Mouse (Mus musculus) liver, embryonic 11.5 days (tissue): ENCODE data around the gene Qk. TPM values are rescaled to one million over a fixed set of nuclear protein-coding genes. Genes with fewer than 3 reads are reported as not detected.
A peak's percentile ranks its signal among the peaks of the same experiment; 100 is the strongest.

Experiments used
- ATAC-seq: fragments of 200-750 bp; cut with Nextera tagmentation; replicated peaks from 2 replicates; pipeline ENCODE4 v1.8.0; 2017; ENCODE audit warnings: moderate number of reproducible peaks, mild to moderate bottlenecking, moderate TSS enrichment, moderate library complexity; ENCODE audit not compliant: low FRiP score
- DNase-seq: peaks from one replicate; pipeline ENCODE4 v3.0.0-alpha.2; 2017; ENCODE audit warnings: low spot score
- H3K27ac ChIP-seq: fragments of 300-500 bp; sonication (generic); 2 replicates; pipeline ENCODE4 v1.5.1; 2014; ENCODE audit warnings: mild to moderate bottlenecking, low read depth, low read length, control low read depth
- H3K27me3 ChIP-seq: fragments of 300-500 bp; sonication (generic); replicated peaks from 2 replicates; pipeline ENCODE4 v1.6.1; 2014; ENCODE audit warnings: low read length, mixed read lengths; ENCODE audit not compliant: control insufficient read depth, insufficient read depth
- H3K36me3 ChIP-seq: fragments of 300-500 bp; sonication (generic); 2 replicates; pipeline ENCODE4 v1.6.1; 2014; ENCODE audit warnings: mild to moderate bottlenecking, low read length, moderate library complexity, mixed read lengths; ENCODE audit not compliant: control insufficient read depth, insufficient read depth
- H3K4me1 ChIP-seq: fragments of 300-500 bp; sonication (generic); replicated peaks from 2 replicates; pipeline ENCODE4 v1.6.1; 2014; ENCODE audit warnings: low read length, mixed read lengths; ENCODE audit not compliant: control insufficient read depth, insufficient read depth
- H3K4me2 ChIP-seq: fragments of 300-500 bp; sonication (generic); 2 replicates; pipeline ENCODE4 v1.6.1; 2014; ENCODE audit warnings: mild to moderate bottlenecking, control low read depth, moderate library complexity
- H3K4me3 ChIP-seq: fragments of 300-500 bp; sonication (generic); 2 replicates; pipeline ENCODE4 v1.5.1; 2014; ENCODE audit warnings: low read depth, low read length, control low read depth
- H3K9ac ChIP-seq: fragments of 300-500 bp; sonication (generic); 2 replicates; pipeline ENCODE4 v1.6.1; 2014; ENCODE audit warnings: low read depth, low read length, control low read depth
- H3K9me3 ChIP-seq: fragments of 300-500 bp; sonication (generic); 2 replicates; pipeline ENCODE4 v1.6.1; 2016; ENCODE audit warnings: low read length, inconsistent platforms, mixed read lengths; ENCODE audit not compliant: control insufficient read depth
- WGBS: fragments of 180-500 bp; shearing (Covaris S2); extraction: QIAGEN DNeasy Blood & Tissue Kit; methylation state at CpG from one replicate; pipeline ENCODE4 v1.1.7; 2014; 5-methylcytosine and 5-hydroxymethylcytosine counted together
- polyA plus RNA-seq: library from polyadenylated mRNA; unstranded; fragments of >200 nt; fragmentation: Nextera tagmentation; extraction: Ambion mirVana; gene quantifications from 2 replicates; pipeline ENCODE4 v1.2.1, GENCODE M21; 2014

Gene Qk
- polyA plus RNA-seq, 1 experiment from 2014 or later = 20.3 TPM

DNA sequence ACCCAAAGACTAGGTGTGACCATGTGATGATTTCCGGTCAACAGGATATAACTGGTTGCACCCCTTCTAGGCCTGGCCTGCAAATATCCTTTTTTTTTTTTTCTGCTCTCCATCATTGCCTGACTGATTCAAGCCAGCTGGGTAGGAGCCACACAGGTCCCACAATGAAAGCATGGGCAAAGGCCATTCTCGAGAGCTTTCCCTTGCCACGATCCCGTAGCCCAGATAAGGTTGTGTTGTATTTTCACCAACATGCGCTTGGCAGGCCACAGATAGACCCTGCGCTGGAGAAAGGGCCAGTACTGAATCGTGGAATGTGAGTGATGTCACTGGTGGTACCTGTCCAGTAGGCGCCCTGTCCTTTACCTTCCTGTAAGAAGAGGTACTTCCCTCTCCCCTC lies 13.7 kb upstream of the Qk start:
- no peaks in the 10 kb centered on the region for H3K36me3 ChIP-seq
- ATAC-seq (no peak; the same call in 1 of the 2 replicates), DNase-seq (peak; percentile 23)
- no peak overlapping the region for H3K9ac ChIP-seq
- H3K4me3 ChIP-seq = no peak overlapping the region
- WGBS = 84% methylated on average over 8 of the region's 8 CpGs
- no peak overlapping the region for H3K4me2 ChIP-seq
- no peaks in the 10 kb centered on the region for H3K9me3 ChIP-seq
- H3K4me1 ChIP-seq = peaks cover 2% of the 10 kb centered on the region; the same call in 1 of the 2 replicates
- no peak overlapping the region for H3K27ac ChIP-seq
- peaks cover 21% of the 10 kb centered on the region for H3K27me3 ChIP-seq

DNA sequence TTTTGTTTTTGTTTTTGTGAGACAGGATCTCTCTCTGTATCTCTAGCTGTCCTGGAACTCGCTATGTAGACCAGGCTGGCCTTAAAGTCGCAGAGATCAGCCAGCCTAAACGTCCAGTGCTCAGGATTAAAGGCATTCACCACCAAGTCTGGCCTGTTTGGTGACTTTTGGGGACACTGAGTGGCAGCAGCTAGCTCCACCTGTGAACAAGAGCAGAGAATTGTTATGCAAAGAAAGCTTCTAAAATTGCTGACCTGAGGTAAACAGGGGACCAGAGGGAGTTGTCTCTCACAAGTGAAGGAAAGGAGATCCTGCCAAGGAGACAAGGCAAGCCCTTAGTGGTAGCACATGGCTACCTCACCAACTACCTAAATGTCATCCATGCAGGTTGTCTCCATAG lies 12.5 kb upstream of the Qk start:
- no peaks in the 10 kb centered on the region for H3K36me3 ChIP-seq
- no peak overlapping the region for H3K9ac ChIP-seq
- peaks cover 21% of the 10 kb centered on the region for H3K27me3 ChIP-seq
- peaks cover 2% of the 10 kb centered on the region; the same call in 1 of the 2 replicates for H3K4me1 ChIP-seq
- no peak for DNase-seq
- H3K4me3 ChIP-seq = no peak overlapping the region
- ATAC-seq = no peak
- H3K4me2 ChIP-seq = no peak overlapping the region
- H3K27ac ChIP-seq = no peak overlapping the region
- 58% methylated on average over 3 of the region's 3 CpGs for WGBS
- H3K9me3 ChIP-seq = no peaks in the 10 kb centered on the region

DNA sequence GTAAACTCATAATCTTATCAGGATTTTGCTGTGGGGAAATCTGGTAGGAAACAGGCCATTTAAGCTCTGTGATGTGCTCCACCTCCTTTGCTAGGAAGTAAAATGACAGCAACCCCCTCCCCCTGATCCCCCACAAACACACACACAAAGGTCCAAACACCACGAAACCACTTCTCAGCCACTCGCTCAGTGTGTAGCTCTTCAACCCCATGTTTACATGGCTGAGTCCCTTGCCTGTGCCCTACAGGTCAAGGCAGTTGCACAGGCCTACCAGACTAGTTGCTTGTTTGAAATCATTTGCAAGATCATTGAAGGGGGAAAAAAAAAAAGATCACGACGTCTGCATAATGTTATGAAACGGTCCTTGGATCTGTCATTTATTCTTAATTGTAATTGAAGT lies 9.8 kb upstream of the Qk start:
- Histone ChIP-seq H3K36me3 (no peaks in the 10 kb centered on the region), H3K27me3 (no peaks in the 10 kb centered on the region), H3K4me3 (no peak overlapping the region), H3K9ac (no peak overlapping the region), H3K4me1 (no peaks in the 10 kb centered on the region; the same call in 1 of the 2 replicates), H3K27ac (no peak overlapping the region), H3K4me2 (no peak overlapping the region), H3K9me3 (no peaks in the 10 kb centered on the region)
- WGBS = 60% methylated on average over 5 of the region's 5 CpGs
- ATAC-seq (no peak), DNase-seq (no peak)

DNA sequence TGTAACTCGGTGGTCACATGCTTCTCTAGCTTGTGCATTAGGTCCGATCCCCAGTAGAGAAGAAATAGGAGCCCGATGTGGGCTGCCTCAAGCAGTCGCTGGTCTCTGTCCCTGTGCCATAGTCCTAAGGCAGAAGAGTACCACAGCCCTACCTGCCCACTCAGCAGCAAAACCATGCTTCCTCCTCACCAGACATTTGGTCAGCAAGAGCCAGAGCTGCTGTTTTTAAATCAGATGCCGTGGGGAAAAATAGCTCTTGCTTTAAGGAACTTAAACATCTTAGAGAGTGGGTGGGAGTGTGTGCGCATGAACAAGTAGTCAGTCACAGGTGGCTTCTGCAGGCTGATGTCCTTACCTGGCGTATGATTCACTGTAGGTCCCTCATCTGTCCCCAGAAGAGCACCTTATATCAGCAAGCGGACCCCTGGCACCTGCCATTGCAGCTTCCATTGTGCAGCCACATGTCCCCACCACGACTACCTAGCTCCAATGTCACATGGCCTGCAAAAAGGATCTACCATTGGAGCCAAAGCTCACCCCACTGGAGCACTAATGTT lies 9.0 kb upstream of the Qk start:
- H3K27me3 ChIP-seq = no peaks in the 10 kb centered on the region
- ATAC-seq = no peak
- H3K36me3 ChIP-seq = no peaks in the 10 kb centered on the region
- H3K27ac ChIP-seq = no peak overlapping the region
- H3K4me1 ChIP-seq = no peaks in the 10 kb centered on the region; the same call in 1 of the 2 replicates
- H3K4me3 ChIP-seq = no peak overlapping the region
- 88% methylated on average over 9 of the region's 9 CpGs for WGBS
- no peak for DNase-seq
- H3K4me2 ChIP-seq = no peak overlapping the region
- no peak overlapping the region for H3K9ac ChIP-seq
- H3K9me3 ChIP-seq = no peaks in the 10 kb centered on the region

DNA sequence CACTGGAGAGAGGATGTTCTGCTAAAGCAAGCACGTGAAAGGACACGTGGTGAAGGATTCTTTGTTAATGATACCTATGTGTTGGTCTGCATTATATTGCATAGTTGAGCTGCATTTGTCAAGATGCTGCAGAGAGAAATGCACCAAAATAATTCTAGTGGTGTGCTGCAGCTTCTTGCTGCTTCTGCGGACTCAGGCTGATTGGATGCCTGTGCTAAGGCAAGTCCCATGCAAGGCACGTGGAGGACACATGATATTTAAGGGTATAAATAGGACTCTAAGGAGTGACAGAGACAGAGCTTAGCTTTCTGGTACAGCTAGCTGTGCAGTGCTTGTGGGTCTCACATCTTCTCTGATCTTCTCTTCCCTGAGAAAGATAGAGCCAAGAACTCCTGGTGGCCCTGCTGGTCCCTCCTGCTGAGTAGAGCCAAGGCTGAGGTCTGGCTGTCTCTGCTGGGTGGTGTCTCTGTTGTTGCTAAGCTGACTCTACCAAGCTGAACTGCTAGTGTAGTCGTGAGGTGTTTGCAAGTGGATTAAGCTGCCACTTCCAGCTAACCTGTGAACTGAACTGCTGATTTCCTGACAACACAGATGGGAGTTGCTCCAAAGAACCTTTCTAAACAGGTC lies 8.0 kb upstream of the Qk start:
- Histone ChIP-seq H3K9ac (no peak overlapping the region), H3K36me3 (no peaks in the 10 kb centered on the region), H3K4me3 (no peak overlapping the region), H3K4me2 (no peak overlapping the region), H3K4me1 (no peaks in the 10 kb centered on the region; the same call in 1 of the 2 replicates), H3K9me3 (no peaks in the 10 kb centered on the region), H3K27me3 (no peaks in the 10 kb centered on the region), H3K27ac (no peak overlapping the region)
- ATAC-seq (no peak), DNase-seq (no peak)
- WGBS = 72% methylated on average over 5 of the region's 5 CpGs

DNA sequence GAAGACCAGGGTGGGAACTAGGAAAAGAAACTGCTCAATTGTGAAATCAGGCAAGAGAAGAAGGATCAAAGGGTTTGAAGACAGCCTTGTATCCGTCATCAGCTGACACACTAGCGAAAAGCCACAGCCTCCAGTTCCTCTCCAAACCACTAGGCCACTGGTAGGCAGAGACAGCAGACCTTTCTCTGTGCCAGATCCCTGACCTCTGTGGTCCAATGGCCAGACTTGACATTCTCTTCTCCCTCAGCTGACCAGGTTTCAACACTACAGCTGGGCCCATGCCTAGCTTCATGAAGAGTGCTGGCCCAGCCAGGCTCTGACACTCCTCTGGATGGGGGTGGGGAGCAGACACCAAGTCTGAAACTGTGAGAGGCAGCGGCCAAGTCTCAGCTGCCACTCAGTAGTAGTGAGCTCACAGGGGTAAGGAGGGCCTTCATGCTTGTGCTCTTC lies 7.0 kb upstream of the Qk start:
- DNase-seq = no peak
- H3K9me3 ChIP-seq = no peaks in the 10 kb centered on the region
- no peak for ATAC-seq
- no peaks in the 10 kb centered on the region for H3K36me3 ChIP-seq
- H3K27ac ChIP-seq = no peak overlapping the region
- no peak overlapping the region for H3K4me2 ChIP-seq
- H3K4me1 ChIP-seq = peaks cover 3% of the 10 kb centered on the region
- WGBS = 52% methylated on average over 3 of the region's 3 CpGs
- no peak overlapping the region for H3K9ac ChIP-seq
- H3K27me3 ChIP-seq = no peaks in the 10 kb centered on the region
- H3K4me3 ChIP-seq = no peak overlapping the region

DNA sequence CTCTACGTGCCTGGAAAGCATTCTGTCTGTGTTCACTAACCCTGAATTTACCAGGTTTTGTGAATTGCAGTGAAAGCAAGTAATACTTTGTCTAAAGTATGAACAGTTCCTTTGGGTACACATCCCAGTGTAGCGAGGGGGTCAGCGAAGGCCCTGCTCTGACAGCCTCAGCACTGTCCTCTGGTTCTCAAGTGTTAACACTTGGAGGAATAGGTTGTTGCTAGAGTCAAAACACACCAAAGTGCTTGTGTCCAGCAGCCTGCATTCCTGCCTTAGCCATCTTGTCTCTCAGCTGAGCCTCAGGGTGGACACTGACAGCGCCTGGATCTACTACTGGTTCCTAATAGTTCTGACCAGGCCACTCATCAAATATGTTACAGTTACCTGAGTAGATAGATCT lies 6.3 kb upstream of the Qk start:
- WGBS = 92% methylated on average over 4 of the region's 4 CpGs
- H3K9me3 ChIP-seq = no peaks in the 10 kb centered on the region
- no peak overlapping the region for H3K9ac ChIP-seq
- H3K27ac ChIP-seq = no peak overlapping the region
- no peaks in the 10 kb centered on the region for H3K36me3 ChIP-seq
- ATAC-seq (no peak), DNase-seq (no peak)
- H3K4me1 ChIP-seq = peaks cover 3% of the 10 kb centered on the region
- no peak overlapping the region for H3K4me3 ChIP-seq
- H3K27me3 ChIP-seq = no peaks in the 10 kb centered on the region
- no peak overlapping the region for H3K4me2 ChIP-seq

DNA sequence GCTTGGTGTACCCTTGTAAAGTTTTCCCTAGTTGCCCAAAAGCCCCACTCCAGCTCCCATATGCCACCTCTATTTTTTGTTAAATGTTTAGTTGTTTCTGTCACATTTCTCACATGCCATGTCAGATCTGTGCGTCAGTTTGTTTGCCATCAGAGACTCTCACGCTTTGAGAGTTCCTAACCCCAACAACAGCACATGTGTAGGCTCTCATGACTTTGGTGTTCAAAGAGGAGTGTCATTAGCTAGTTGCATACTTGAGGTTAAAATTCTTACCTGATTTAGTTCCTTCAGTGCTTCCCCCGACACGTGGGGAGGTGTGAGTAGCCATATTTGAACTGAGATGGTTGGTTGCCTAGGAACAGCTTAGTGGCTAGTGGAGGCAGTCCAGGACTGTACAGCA lies 2.1 kb upstream of the Qk start:
- Histone ChIP-seq H3K4me3 (no peak overlapping the region), H3K27ac (no peak overlapping the region), H3K27me3 (no peaks in the 10 kb centered on the region), H3K36me3 (no peaks in the 10 kb centered on the region), H3K4me2 (peak overlapping the region; percentile 31; the same call in 1 of the 2 replicates), H3K9ac (no peak overlapping the region), H3K4me1 (peaks cover 3% of the 10 kb centered on the region; the same call in 1 of the 2 replicates), H3K9me3 (no peaks in the 10 kb centered on the region)
- no peak for ATAC-seq
- DNase-seq = no peak
- 72% methylated on average over 4 of the region's 4 CpGs for WGBS

DNA sequence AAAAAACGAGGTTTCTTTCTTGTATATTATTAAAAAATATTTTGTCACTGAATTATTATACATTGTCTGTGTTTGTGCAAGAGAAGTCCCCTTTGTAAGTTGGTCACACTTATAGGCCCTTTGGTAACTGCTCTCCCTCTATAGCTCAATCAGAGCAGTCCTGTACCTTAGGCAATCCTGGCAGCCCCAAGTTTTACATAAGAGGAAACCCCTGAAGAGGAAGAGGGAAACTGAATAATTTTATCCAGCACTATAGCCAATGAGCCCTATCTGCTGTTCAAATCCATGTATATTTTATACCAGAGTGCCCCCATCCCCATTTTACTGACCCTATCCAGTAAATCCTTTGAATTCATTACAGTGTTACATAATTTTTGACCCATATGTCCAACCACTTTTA lies 1.4 kb upstream of the Qk start:
- no peak overlapping the region for H3K4me3 ChIP-seq
- WGBS = 35% methylated on average over 1 of the region's 1 CpGs
- H3K36me3 ChIP-seq = no peaks in the 10 kb centered on the region
- DNase-seq (no peak), ATAC-seq (no peak)
- H3K27ac ChIP-seq = no peak overlapping the region
- H3K4me2 ChIP-seq = peak overlapping the region; percentile 31
- no peak overlapping the region for H3K9ac ChIP-seq
- H3K4me1 ChIP-seq = peaks cover 7% of the 10 kb centered on the region; the same call in 1 of the 2 replicates
- no peaks in the 10 kb centered on the region for H3K27me3 ChIP-seq
- no peaks in the 10 kb centered on the region for H3K9me3 ChIP-seq
